Mouse (Mus musculus) adipose tissue, adult 10 weeks (tissue): Measurements from ENCODE around the gene Ikbkg. TPM values are rescaled to one million over a fixed set of nuclear protein-coding genes. Genes with fewer than 3 reads are reported as not detected.

ENCODE experiments used
- polyA plus RNA-seq: library from polyadenylated mRNA; stranded (reverse); fragments of 350-450 nt; fragmentation: Illumina TruSeq; extraction: RNeasy Lipid Tissue Mini Kit (QIAGEN cat#74804); gene quantifications from one replicate; pipeline ENCODE4 v1.2.3, GENCODE M21; 2014; ENCODE audit warnings: low read depth, low replicate concordance

Gene Ikbkg
- 23.3 TPM for polyA plus RNA-seq

GRCm38 (mm10) chrX:74392535-74393443, at the start of gene Ikbkg, which contains the start of gene Fam3a:
Gene Ikbkg, plus strand, starts transcription at chrX:74393290.
Gene Fam3a, minus strand, starts transcription at chrX:74393272.

GRCm38 (mm10) chrX:74353467-74353770, 39.7 kb upstream of the Ikbkg start, which contains the start of gene Lage3:
Gene Lage3, minus strand, starts transcription at chrX:74353618.

GRCm38 (mm10) chrX:74372888-74373549, 20.1 kb upstream of the Ikbkg start, which contains the start of the genes Ubl4a and Slc10a3:
Gene Ubl4a, minus strand, starts transcription at chrX:74373218.
Gene Slc10a3, minus strand, starts transcription at chrX:74373349.

GRCm38 (mm10) chrX:74428826-74429276, 35.8 kb downstream of the Ikbkg start, which contains the start of gene G6pdx:
Gene G6pdx, minus strand, starts transcription at chrX:74429194.

GRCm38 (mm10) chrX:74481349-74481885, 88.3 kb downstream of the Ikbkg start, which contains the start of gene Gm6880:
Gene Gm6880, minus strand, starts transcription at chrX:74481399.

Other genes with a start within 250 kb of the Ikbkg start
- gene Tex28, start 225.5 kb upstream of the Ikbkg start, polyA plus RNA-seq: not detected
- 0.27 TPM for gene Tktl1, start 216.0 kb upstream of the Ikbkg start, polyA plus RNA-seq
- 382 TPM for gene Flna, start 143.5 kb upstream of the Ikbkg start, polyA plus RNA-seq
- gene Emd, start 138.6 kb upstream of the Ikbkg start, polyA plus RNA-seq: 49.6 TPM
- 3,160 TPM for gene Rpl10, start 122.5 kb upstream of the Ikbkg start, polyA plus RNA-seq
- 118 TPM for gene Taz, start 111.4 kb upstream of the Ikbkg start, polyA plus RNA-seq
- gene Dnase1l1, start 111.0 kb upstream of the Ikbkg start, polyA plus RNA-seq: 27.2 TPM
- gene Atp6ap1, start 96.2 kb upstream of the Ikbkg start, polyA plus RNA-seq: 237 TPM
- gene Gdi1, start 88.3 kb upstream of the Ikbkg start, polyA plus RNA-seq: 107 TPM
- 50.9 TPM for gene Fam50a, start 80.3 kb upstream of the Ikbkg start, polyA plus RNA-seq
- 12.9 TPM for gene Plxna3, start 64.2 kb upstream of the Ikbkg start, polyA plus RNA-seq
- 60.9 TPM for gene Lage3, start 39.7 kb upstream of the Ikbkg start, polyA plus RNA-seq
- 43.7 TPM for gene Ubl4a, start 20.1 kb upstream of the Ikbkg start, polyA plus RNA-seq
- gene Slc10a3, start 19.9 kb upstream of the Ikbkg start, polyA plus RNA-seq: 17.9 TPM
- 55.2 TPM for gene Fam3a, start within 50 bp of the Ikbkg start, polyA plus RNA-seq
- gene G6pdx, start 35.9 kb downstream of the Ikbkg start, polyA plus RNA-seq: 165 TPM
- gene Gm6880, start 88.1 kb downstream of the Ikbkg start, polyA plus RNA-seq: not detected
- gene Olfr1326-ps1, start 181.6 kb downstream of the Ikbkg start, polyA plus RNA-seq: not detected
- gene Olfr1325, start 199.4 kb downstream of the Ikbkg start, polyA plus RNA-seq: not detected